ENCODE assay signal across 10 mouse cellular contexts in genomic region chr7:34606729-34607128, GRCm38 (mm10). TPM values are rescaled to one million over a fixed set of nuclear protein-coding genes. Genes with fewer than 3 reads are reported as not detected.
DNase-seq lines count a peak whose midpoint lies in the region; ATAC-seq lines count a peak whose summit lies in the region.
"Had no signal": no experiment of that assay in that cellular context is flagged by ENCODE, and none has a peak within 500 bp of the region (broad histone marks: within the 10 kb centered on the region; RNA-seq: fewer than 3 reads in every experiment).

No protein-coding gene starts in this region.

- 0 out of 2 replicates have a peak overlapping the region, but pooled peaks have one; percentile 8 for H3K4me2 ChIP-seq in heart, embryonic 16.5 days (ENCODE audit: low read depth, low read length)
- H3K4me2 ChIP-seq in heart, embryonic 12.5 days, result no peak overlapping the region
- no peak overlapping the region for H3K4me2 ChIP-seq in hindbrain, embryonic 11.5 days (replicated peaks; ENCODE audit: low read depth, low read length)

- H3K4me3 ChIP-seq in heart, embryonic 16.5 days (ENCODE audit: low read length), result no peak overlapping the region
- no peak overlapping the region for H3K4me3 ChIP-seq in heart, embryonic 12.5 days
- no peak overlapping the region for H3K4me3 ChIP-seq in hindbrain, embryonic 11.5 days (ENCODE audit: low read depth, low read length)
- no peak overlapping the region for H3K4me3 ChIP-seq in midbrain, embryonic 10.5 days
- H3K4me3 ChIP-seq: heart, embryonic 13.5 days had no signal

- peak; percentile 74 for DNase-seq in embryo, embryonic 10.5 days (ENCODE audit: low spot score)
- DNase-seq in hindbrain, embryonic 11.5 days (ENCODE audit: low spot score), result peak; percentile 52
- DNase-seq in midbrain, embryonic 10.5 days (ENCODE audit: low spot score), result no peak
- no peak for DNase-seq in ovary, postnatal 10 days (ENCODE audit: low spot score)
- DNase-seq in heart, adult 18-20 months, result no peak
- DNase-seq: liver, postnatal 0 days had no signal

- ATAC-seq in heart, embryonic 16.5 days (replicated peaks; ENCODE audit: extremely low read depth, insufficient read depth, low FRiP score), result no peak
- ATAC-seq in heart, embryonic 12.5 days (ENCODE audit: insufficient number of reproducible peaks, low FRiP score), result no peak
- ATAC-seq in hindbrain, embryonic 11.5 days (ENCODE audit: low FRiP score), result peak; percentile 74; the same call in 1 of the 2 replicates
- no peak for ATAC-seq in megakaryocyte, adult 5-6 weeks (ENCODE audit: poor library complexity, severe bottlenecking)
- ATAC-seq: liver, postnatal 0 days had no signal

- H3K27ac ChIP-seq in heart, embryonic 16.5 days (ENCODE audit: low read length), result no peak overlapping the region
- no peak overlapping the region for H3K27ac ChIP-seq in heart, embryonic 12.5 days (ENCODE audit: poor library complexity, severe bottlenecking)
- peak overlapping the region; percentile 12; the same call in 1 of the 2 replicates for H3K27ac ChIP-seq in hindbrain, embryonic 11.5 days (ENCODE audit: low read depth, low read length)
- 0 out of 2 replicates have a peak overlapping the region, but pooled peaks have one; percentile 64 for H3K27ac ChIP-seq in midbrain, embryonic 10.5 days (replicated peaks)
- H3K27ac ChIP-seq: heart, embryonic 13.5 days had no signal

- H3K36me3 ChIP-seq in heart, embryonic 16.5 days (ENCODE audit: control insufficient read depth, insufficient read depth), result no peaks in the 10 kb centered on the region
- no peaks in the 10 kb centered on the region for H3K36me3 ChIP-seq in heart, embryonic 12.5 days
- no peaks in the 10 kb centered on the region for H3K36me3 ChIP-seq in hindbrain, embryonic 11.5 days (ENCODE audit: control insufficient read depth, insufficient read depth, low read length)
- no peaks in the 10 kb centered on the region for H3K36me3 ChIP-seq in midbrain, embryonic 10.5 days
- H3K36me3 ChIP-seq: heart, embryonic 13.5 days had no signal

- WGBS in heart, embryonic 16.5 days, result 52% methylated on average over 11 of the region's 11 CpGs
- 48% methylated on average over 11 of the region's 11 CpGs for WGBS in heart, embryonic 12.5 days
- 20% methylated on average over 11 of the region's 11 CpGs for WGBS in hindbrain, embryonic 11.5 days
- 48% methylated on average over 11 of the region's 11 CpGs for WGBS in midbrain, embryonic 10.5 days

- no peak overlapping the region for H3K9ac ChIP-seq in heart, embryonic 16.5 days (ENCODE audit: low read length)
- H3K9ac ChIP-seq in heart, embryonic 12.5 days, result no peak overlapping the region
- H3K9ac ChIP-seq in hindbrain, embryonic 11.5 days (ENCODE audit: low read depth, low read length), result no peak overlapping the region
- H3K9ac ChIP-seq: liver, postnatal 0 days had no signal

- H3K27me3 ChIP-seq in heart, embryonic 16.5 days (ENCODE audit: control insufficient read depth, insufficient read depth, low read length), result no peaks in the 10 kb centered on the region
- H3K27me3 ChIP-seq in heart, embryonic 12.5 days (replicated peaks), result no peaks in the 10 kb centered on the region; the same call in 1 of the 2 replicates
- H3K27me3 ChIP-seq in hindbrain, embryonic 11.5 days (ENCODE audit: control insufficient read depth, insufficient read depth, low read length), result no peaks in the 10 kb centered on the region
- peaks cover 8% of the 10 kb centered on the region; the same call in 1 of the 2 replicates for H3K27me3 ChIP-seq in midbrain, embryonic 10.5 days (ENCODE audit: low read depth, poor library complexity, severe bottlenecking)
- H3K27me3 ChIP-seq: heart, embryonic 13.5 days had no signal

- H3K4me1 ChIP-seq in heart, embryonic 16.5 days (ENCODE audit: control insufficient read depth, insufficient read depth, low read length), result no peaks in the 10 kb centered on the region
- peaks cover 6% of the 10 kb centered on the region; the same call in 1 of the 2 replicates for H3K4me1 ChIP-seq in heart, embryonic 12.5 days (replicated peaks)
- 0 out of 2 replicates have a peak, but pooled peaks cover 4% of the 10 kb centered on the region for H3K4me1 ChIP-seq in hindbrain, embryonic 11.5 days (replicated peaks; ENCODE audit: control insufficient read depth, insufficient read depth, low read length)
- peaks cover 33% of the 10 kb centered on the region for H3K4me1 ChIP-seq in midbrain, embryonic 10.5 days

- H3K9me3 ChIP-seq in heart, embryonic 16.5 days (replicated peaks; ENCODE audit: control insufficient read depth, low read length), result no peaks in the 10 kb centered on the region
- H3K9me3 ChIP-seq in heart, embryonic 12.5 days (replicated peaks), result no peaks in the 10 kb centered on the region
- no peaks in the 10 kb centered on the region for H3K9me3 ChIP-seq in hindbrain, embryonic 11.5 days (ENCODE audit: control insufficient read depth, low read length)
- H3K9me3 ChIP-seq in midbrain, embryonic 10.5 days (replicated peaks), result no peaks in the 10 kb centered on the region
- H3K9me3 ChIP-seq: heart, embryonic 13.5 days had no signal

RNA-seq across cellular contexts. Expression of gene Kctd15, which starts 49.8 kb away (rescaled TPM):
- polyA plus RNA-seq in heart, embryonic 16.5 days (2015; fragmentation: Nextera tagmentation; extraction: Ambion mirVana), result 3.2 and 4.2 TPM in 2 replicates
- 9.0 and 9.1 TPM in 2 replicates for polyA plus RNA-seq in heart, embryonic 12.5 days (2016; fragmentation: Nextera tagmentation; extraction: Ambion mirVana)
- polyA plus RNA-seq in hindbrain, embryonic 11.5 days (2014; fragmentation: Nextera tagmentation; extraction: Ambion mirVana), result 12.2 and 17.0 TPM in 2 replicates
- polyA plus RNA-seq in midbrain, embryonic 10.5 days (2016; fragmentation: Nextera tagmentation; extraction: Ambion mirVana), result 36.8 and 44.6 TPM in 2 replicates
- 1 to 10 TPM; 3.3 to 3.6 TPM for total RNA-seq in heart, adult 18-20 months (2021)
- 0.30 TPM in 1 of 2 replicates, not detected in the other for total RNA-seq in megakaryocyte, adult 5-6 weeks (2015)
- 0.07 TPM in 1 of 2 replicates, not detected in the other for total RNA-seq in megakaryocyte, adult 5-6 weeks (2017)

Comparison
In these comparisons a context has a peak if more than half of its experiments do, and no peak if none do; other contexts are left out.
1. H3K27ac ChIP-seq: peak in hindbrain, embryonic 11.5 days (single experiment) and midbrain, embryonic 10.5 days (single experiment); none in heart, embryonic 16.5 days (single experiment) and heart, embryonic 12.5 days (single experiment).
2. DNase-seq: peak in embryo, embryonic 10.5 days (single experiment) and hindbrain, embryonic 11.5 days (single experiment); none in midbrain, embryonic 10.5 days (single experiment), ovary, postnatal 10 days (single experiment) and heart, adult 18-20 months (0 of 2).